Mouse (Mus musculus): ENCODE data around the gene Dclk2. TPM values are rescaled to one million over a fixed set of nuclear protein-coding genes. Genes with fewer than 3 reads are reported as not detected.

Gene Dclk2
- polyA plus RNA-seq, 1 experiment from 2014 or later = 68.7 TPM

DNA sequence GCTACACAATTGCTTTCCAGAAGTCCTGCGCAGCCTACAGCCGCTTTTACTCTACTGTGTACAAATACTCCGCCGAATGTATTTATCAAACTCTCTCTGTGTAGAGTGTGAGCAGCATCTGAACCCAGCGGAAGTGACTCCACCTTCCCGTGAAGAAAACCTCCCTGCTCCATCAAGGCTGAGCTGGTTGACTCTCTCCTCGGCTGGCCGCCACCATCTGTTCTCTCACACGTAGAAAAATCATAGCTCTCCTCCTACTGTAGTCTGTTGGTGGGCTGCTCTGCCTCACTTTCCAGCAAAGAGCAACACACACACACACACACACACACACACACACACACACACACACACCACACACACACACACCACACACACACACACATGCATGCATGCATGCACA is 111.5 kb downstream of the Dclk2 start:
- Histone ChIP-seq H3K4me3 (no peak overlapping the region), H3K9ac (replicated peaks) (no peak overlapping the region), H3K27me3 (no peaks in the 10 kb centered on the region), H3K36me3 (peaks cover 26% of the 10 kb centered on the region), H3K4me2 (replicated peaks) (no peak overlapping the region), H3K4me1 (0 out of 2 replicates have a peak, but pooled peaks cover 2% of the 10 kb centered on the region), H3K9me3 (no peaks in the 10 kb centered on the region), H3K27ac (replicated peaks) (no peak overlapping the region)
- no peak for ATAC-seq (ENCODE audit: low FRiP score, low read depth)
- 89% methylated on average over 9 of the region's 9 CpGs for WGBS

DNA sequence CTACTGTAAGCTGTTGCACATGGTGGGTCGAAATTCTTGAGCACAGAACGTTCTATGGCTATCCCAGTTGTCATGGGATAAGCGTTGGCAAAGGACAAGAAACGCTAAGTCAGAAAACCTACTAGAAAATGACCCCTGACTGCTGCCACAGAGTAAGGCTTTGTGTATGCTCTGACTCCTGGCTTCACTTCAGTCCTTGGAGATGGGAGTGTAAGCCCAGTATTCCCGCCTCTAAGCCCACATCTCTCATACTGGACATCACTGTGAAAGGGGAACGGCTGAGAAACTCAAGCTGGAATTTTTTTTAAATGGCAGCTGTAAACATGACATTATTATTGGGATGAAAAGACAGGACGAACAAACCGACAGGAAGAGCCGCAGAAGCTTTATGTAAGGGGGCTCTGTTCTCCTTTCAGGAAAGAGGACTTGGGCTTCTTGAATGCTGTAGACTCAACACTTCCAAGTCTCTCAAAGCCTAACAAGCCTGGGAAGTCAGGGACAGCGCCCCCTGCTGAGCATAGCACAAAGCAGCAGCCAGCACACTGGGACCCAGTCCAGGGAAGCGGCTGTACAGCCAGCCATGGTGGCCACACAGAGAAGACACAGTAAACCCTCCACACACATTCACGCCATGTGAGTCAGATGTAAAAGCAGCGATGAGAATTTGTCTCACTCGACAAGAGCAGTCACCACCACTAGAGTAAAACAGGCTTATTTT is 112.7 kb downstream of the Dclk2 start:
- Histone ChIP-seq H3K27ac (replicated peaks) (no peak overlapping the region), H3K4me1 (peaks cover 2% of the 10 kb centered on the region; the same call in 1 of the 2 replicates), H3K4me2 (replicated peaks) (no peak overlapping the region), H3K36me3 (peaks cover 18% of the 10 kb centered on the region), H3K27me3 (no peaks in the 10 kb centered on the region), H3K9ac (replicated peaks) (no peak overlapping the region), H3K4me3 (no peak overlapping the region), H3K9me3 (no peaks in the 10 kb centered on the region)
- no peak for ATAC-seq (ENCODE audit: low FRiP score, low read depth)
- WGBS = 82% methylated on average over 14 of the region's 14 CpGs

GRCm38 (mm10) chr3:86806834-86807233 is 113.8 kb downstream of the Dclk2 start:
- Histone ChIP-seq H3K36me3 (peaks cover 23% of the 10 kb centered on the region), H3K27me3 (no peaks in the 10 kb centered on the region)
- WGBS = 96% methylated on average over 9 of the region's 9 CpGs

DNA sequence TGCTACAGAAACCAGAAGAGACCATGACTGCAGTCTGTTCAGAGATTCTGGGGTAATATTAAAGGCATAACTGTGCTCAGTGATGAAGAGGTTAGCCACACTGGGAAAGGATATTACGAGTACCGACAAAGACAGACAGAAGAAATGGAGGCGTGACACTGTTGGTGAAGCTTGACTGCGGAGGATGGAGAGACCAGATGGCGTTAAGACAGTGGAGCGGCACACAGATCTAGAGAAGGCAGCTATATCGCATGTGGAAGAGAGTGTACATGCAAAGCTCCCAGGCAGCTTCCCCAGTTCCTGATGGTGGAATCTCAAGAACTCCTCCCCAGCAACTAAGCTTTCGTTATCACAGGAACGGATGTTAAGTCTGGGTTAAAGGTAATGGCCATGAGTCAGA is 116.4 kb downstream of the Dclk2 start:
- Histone ChIP-seq H3K36me3 (peaks cover 22% of the 10 kb centered on the region), H3K4me2 (replicated peaks) (no peak overlapping the region), H3K9ac (replicated peaks) (no peak overlapping the region), H3K27me3 (no peaks in the 10 kb centered on the region), H3K4me3 (no peak overlapping the region), H3K27ac (replicated peaks) (no peak overlapping the region), H3K4me1 (no peaks in the 10 kb centered on the region; the same call in 1 of the 2 replicates), H3K9me3 (no peaks in the 10 kb centered on the region)
- WGBS = 95% methylated on average over 9 of the region's 9 CpGs
- ATAC-seq (ENCODE audit: low FRiP score, low read depth) = no peak

More at GRCm38 (mm10) chr3:86806834-86807233, 113.8 kb downstream of the Dclk2 start:
- H3K27ac ChIP-seq (replicated peaks) = no peak overlapping the region
- H3K4me1 ChIP-seq = peaks cover 2% of the 10 kb centered on the region; the same call in 1 of the 2 replicates
- no peak for ATAC-seq (ENCODE audit: low FRiP score, low read depth)
- no peak overlapping the region for H3K9ac ChIP-seq (replicated peaks)
- H3K4me2 ChIP-seq (replicated peaks) = no peak overlapping the region
- no peaks in the 10 kb centered on the region for H3K9me3 ChIP-seq
- no peak overlapping the region for H3K4me3 ChIP-seq

DNA sequence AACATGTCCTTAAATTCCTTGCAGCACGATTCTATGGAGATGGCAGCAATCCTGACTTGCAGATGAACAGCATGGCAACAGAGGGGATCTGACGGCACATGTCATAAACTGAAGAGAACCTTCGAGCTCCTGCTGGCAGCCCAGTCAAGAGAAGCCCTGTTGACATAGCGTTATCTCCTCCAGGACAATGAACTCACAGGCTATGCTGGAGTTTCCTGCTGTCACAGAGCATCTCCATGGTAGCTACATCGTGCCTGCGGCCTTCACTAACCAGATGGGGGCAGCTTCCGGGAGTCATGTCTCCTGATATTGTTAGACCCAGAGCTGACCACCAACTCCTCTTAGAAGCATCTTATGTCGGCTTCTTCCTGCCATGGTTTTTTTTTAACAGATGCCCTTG is 117.8 kb downstream of the Dclk2 start:
- Histone ChIP-seq H3K9me3 (no peaks in the 10 kb centered on the region), H3K4me2 (replicated peaks) (no peak overlapping the region), H3K27me3 (no peaks in the 10 kb centered on the region), H3K27ac (replicated peaks) (no peak overlapping the region), H3K4me3 (no peak overlapping the region), H3K4me1 (no peaks in the 10 kb centered on the region; the same call in 1 of the 2 replicates), H3K36me3 (peaks cover 31% of the 10 kb centered on the region), H3K9ac (replicated peaks) (no peak overlapping the region)
- no peak for ATAC-seq (ENCODE audit: low FRiP score, low read depth)
- 54% methylated on average over 8 of the region's 8 CpGs for WGBS

- H3K27me3 ChIP-seq = no peaks in the 10 kb centered on the region
- H3K4me3 ChIP-seq = no peak overlapping the region
- H3K9ac ChIP-seq (replicated peaks) = no peak overlapping the region
- H3K27ac ChIP-seq (replicated peaks) = no peak overlapping the region
- peaks cover 35% of the 10 kb centered on the region for H3K36me3 ChIP-seq
- WGBS = 84% methylated on average over 8 of the region's 8 CpGs
- H3K4me1 ChIP-seq = no peaks in the 10 kb centered on the region; the same call in 1 of the 2 replicates
- no peaks in the 10 kb centered on the region for H3K9me3 ChIP-seq
- ATAC-seq (ENCODE audit: low FRiP score, low read depth) = no peak
- H3K4me2 ChIP-seq (replicated peaks) = no peak overlapping the region
Observed at GRCm38 (mm10) chr3:86800841-86801240, 119.8 kb downstream of the Dclk2 start.

DNA sequence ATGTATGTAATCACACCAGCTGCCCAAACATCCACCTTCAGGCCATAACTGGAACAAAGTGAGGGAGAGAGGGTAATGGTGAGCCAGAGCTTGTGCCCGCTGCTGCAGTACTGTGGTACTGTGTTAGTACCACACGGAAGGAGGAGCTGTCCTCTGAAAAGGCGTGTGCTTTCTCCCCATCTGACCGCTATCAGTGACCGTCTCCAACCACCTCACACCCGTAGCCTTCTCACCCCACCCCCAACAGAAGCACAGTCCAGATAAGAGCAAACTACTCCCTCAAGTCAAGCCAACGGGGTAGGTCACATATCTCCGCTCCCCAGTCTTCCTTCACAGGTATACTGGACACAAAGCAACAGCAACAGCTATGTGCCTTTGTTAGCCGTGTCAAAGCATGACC is 121.6 kb downstream of the Dclk2 start:
- H3K27me3 ChIP-seq = no peaks in the 10 kb centered on the region
- H3K9ac ChIP-seq (replicated peaks) = no peak overlapping the region
- H3K36me3 ChIP-seq = peaks cover 32% of the 10 kb centered on the region
- H3K9me3 ChIP-seq = no peaks in the 10 kb centered on the region
- H3K4me1 ChIP-seq = no peaks in the 10 kb centered on the region; the same call in 1 of the 2 replicates
- no peak overlapping the region for H3K4me3 ChIP-seq
- 95% methylated on average over 9 of the region's 9 CpGs for WGBS
- no peak overlapping the region for H3K4me2 ChIP-seq (replicated peaks)
- no peak for ATAC-seq (ENCODE audit: low FRiP score, low read depth)
- no peak overlapping the region for H3K27ac ChIP-seq (replicated peaks)

GRCm38 (mm10) chr3:86797871-86798460 is 122.7 kb downstream of the Dclk2 start:
- no peak overlapping the region for H3K4me3 ChIP-seq
- peaks cover 42% of the 10 kb centered on the region for H3K36me3 ChIP-seq
- H3K27me3 ChIP-seq = no peaks in the 10 kb centered on the region
- no peaks in the 10 kb centered on the region for H3K9me3 ChIP-seq
- no peak overlapping the region for H3K9ac ChIP-seq (replicated peaks)
- no peak overlapping the region for H3K4me2 ChIP-seq (replicated peaks)
- no peak for ATAC-seq (ENCODE audit: low FRiP score, low read depth)
- WGBS = 92% methylated on average over 13 of the region's 13 CpGs
- H3K27ac ChIP-seq (replicated peaks) = no peak overlapping the region
- no peaks in the 10 kb centered on the region; the same call in 1 of the 2 replicates for H3K4me1 ChIP-seq

DNA sequence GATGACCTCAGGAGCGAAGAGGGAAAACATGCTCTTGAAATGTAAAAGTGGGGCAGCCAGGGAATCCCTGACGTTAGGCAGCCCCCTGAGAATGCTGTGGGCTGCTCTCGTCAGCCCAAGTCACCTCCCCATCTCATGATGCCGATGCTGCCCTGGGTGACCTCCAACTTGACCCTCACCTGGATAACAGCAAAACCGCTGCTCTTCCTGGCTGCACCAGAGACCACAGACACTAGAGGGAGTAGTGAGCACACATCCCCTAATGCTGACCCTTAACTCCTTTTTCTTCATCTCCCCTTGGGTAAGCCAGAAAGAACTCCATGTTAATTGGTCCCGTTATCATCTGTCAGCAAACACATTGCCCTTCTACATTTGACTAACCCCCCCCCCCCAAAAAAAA is 123.9 kb downstream of the Dclk2 start:
- no peak for ATAC-seq (ENCODE audit: low FRiP score, low read depth)
- no peak overlapping the region for H3K4me3 ChIP-seq
- H3K9me3 ChIP-seq = no peaks in the 10 kb centered on the region
- H3K36me3 ChIP-seq = peaks cover 48% of the 10 kb centered on the region
- H3K9ac ChIP-seq (replicated peaks) = no peak overlapping the region
- H3K27ac ChIP-seq (replicated peaks) = no peak overlapping the region
- H3K4me2 ChIP-seq (replicated peaks) = no peak overlapping the region
- H3K27me3 ChIP-seq = no peaks in the 10 kb centered on the region
- 47% methylated on average over 6 of the region's 6 CpGs for WGBS
- no peaks in the 10 kb centered on the region for H3K4me1 ChIP-seq

DNA sequence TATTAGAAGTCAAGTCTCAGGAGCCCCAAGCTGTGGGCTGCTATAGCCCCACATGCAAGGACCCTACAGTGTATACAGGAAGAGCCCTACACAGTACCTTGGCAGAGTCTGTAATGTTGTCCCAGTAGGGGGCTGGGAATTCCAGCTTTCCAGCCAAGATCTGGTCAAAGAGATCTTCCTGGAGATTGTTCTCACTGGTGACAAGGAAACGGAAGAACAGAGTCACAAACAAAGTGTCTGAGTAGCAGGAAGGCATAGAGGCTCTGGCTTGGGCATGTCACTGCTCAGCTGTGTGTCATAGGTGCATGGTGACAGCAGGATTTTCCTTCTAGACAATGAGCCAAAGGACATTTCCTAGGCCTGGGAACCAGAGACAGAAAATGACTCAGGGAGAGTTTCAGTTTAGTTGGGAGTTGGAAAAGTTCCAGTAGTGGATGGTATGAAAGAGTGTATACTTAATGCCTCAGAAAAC is 126.9 kb downstream of the Dclk2 start:
- Histone ChIP-seq H3K9ac (replicated peaks) (no peak overlapping the region), H3K4me2 (replicated peaks) (no peak overlapping the region), H3K9me3 (no peaks in the 10 kb centered on the region), H3K4me3 (no peak overlapping the region), H3K4me1 (0 out of 2 replicates have a peak, but pooled peaks cover 3% of the 10 kb centered on the region), H3K27me3 (no peaks in the 10 kb centered on the region), H3K36me3 (peaks cover 51% of the 10 kb centered on the region), H3K27ac (replicated peaks) (no peak overlapping the region)
- WGBS = 64% methylated on average over 1 of the region's 1 CpGs
- no peak for ATAC-seq (ENCODE audit: low FRiP score, low read depth)

- Histone ChIP-seq H3K4me3 (no peak overlapping the region), H3K4me1 (0 out of 2 replicates have a peak, but pooled peaks cover 3% of the 10 kb centered on the region), H3K9me3 (no peaks in the 10 kb centered on the region), H3K27me3 (no peaks in the 10 kb centered on the region), H3K9ac (replicated peaks) (no peak overlapping the region), H3K36me3 (peaks cover 52% of the 10 kb centered on the region), H3K27ac (replicated peaks) (no peak overlapping the region), H3K4me2 (replicated peaks) (no peak overlapping the region)
- 92% methylated on average over 4 of the region's 4 CpGs for WGBS
- no peak for ATAC-seq (ENCODE audit: low FRiP score, low read depth)
Observed at GRCm38 (mm10) chr3:86793264-86793663, 127.4 kb downstream of the Dclk2 start.

DNA sequence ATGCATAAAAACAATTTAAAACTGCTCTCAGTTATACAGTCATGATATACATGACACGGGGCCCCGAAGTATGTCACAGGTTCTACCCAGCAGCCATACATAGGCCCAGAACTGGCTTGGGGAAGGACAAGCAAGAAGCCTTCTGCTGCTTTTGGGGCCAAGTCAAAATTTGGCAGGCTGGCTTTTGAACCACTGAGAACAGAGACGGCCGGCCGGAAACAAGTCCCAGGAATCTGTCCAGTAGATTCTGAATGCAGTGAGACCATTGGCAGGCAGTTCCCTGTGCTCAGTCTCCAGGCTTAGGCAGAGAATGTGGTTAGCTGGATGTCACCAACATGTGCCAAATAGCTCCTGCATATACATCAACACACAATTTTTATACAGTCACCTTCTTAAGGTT is 130.9 kb downstream of the Dclk2 start:
- Histone ChIP-seq H3K27ac (replicated peaks) (peak overlapping the region; percentile 60), H3K4me2 (replicated peaks) (no peak overlapping the region), H3K9me3 (no peaks in the 10 kb centered on the region), H3K36me3 (peaks cover 60% of the 10 kb centered on the region), H3K4me3 (no peak overlapping the region), H3K4me1 (peaks cover 9% of the 10 kb centered on the region; the same call in 1 of the 2 replicates), H3K9ac (replicated peaks) (no peak overlapping the region), H3K27me3 (no peaks in the 10 kb centered on the region)
- ATAC-seq (ENCODE audit: low FRiP score, low read depth) = no peak
- WGBS = 81% methylated on average over 5 of the region's 5 CpGs

Data from midbrain, embryonic 12.5 days (tissue).